Mouse (Mus musculus) heart, postnatal 4 days (tissue): ENCODE results near the gene Gas6. TPM values are rescaled to one million over a fixed set of nuclear protein-coding genes. Genes with fewer than 3 reads are reported as not detected.

Experiments
- DNase-seq: peaks from one replicate; pipeline ENCODE4 v3.0.0; 2021
- total RNA-seq, 2 experiments: library from RNA; stranded (reverse); gene quantifications; 2 replicates each; pipeline ENCODE4 v1.2.3; 2021

Gene Gas6
- total RNA-seq, 2 experiments from 2014 or later: 148 to 153 TPM

DNA sequence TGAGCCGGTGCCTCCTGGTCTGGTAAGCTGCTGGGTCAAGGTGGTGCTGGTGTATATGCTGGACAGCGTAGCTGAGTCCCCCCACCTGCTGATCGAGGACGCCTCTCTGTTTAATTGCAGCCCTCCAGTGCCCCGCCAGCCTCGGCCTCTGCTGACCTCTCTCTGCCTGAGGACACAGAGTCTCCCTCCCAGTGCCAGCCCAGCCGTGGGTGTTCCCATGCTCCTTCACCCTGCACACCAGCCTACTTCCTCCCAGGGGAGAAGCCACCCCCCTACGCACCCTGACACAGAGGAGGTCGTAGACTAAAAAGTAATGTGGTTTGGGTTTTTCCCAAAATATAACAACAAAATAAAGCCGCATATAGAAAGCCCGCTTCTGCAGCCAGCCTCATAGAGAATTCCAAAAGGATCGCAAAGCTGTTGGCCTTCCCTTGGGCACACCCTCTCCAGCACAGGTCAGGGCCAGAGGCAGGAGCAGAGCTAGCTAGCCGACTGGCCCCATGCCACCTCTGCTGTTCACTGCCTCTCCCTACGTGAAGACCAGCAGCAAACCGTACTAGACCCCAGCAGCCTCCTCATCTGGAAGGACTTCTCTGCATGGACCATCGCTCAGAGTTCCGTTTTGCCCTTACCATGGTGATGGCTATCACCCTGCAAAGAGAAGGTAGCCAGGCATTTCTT is 33.1 kb downstream of the Gas6 start:
- no peak for DNase-seq

DNA sequence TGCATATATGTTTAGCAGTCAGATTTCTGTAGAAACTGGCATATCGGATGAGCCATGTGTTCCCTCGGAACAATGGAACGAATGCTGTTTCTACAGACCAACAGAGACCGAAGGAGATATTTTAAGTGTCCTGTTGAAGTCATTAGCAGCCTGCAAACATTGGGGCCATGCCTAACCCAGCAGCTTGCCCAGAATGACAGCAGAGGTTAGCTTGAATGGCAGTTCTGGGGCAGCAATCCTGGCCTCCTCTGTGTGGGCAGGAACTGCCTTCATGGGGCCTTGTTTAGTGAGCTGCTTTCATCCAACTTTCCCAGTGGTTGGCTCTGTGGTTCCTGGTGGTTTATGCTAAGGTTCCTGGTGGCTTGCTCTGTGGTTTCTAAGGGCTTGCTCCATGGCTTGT is 34.9 kb downstream of the Gas6 start:
- no peak for DNase-seq

DNA sequence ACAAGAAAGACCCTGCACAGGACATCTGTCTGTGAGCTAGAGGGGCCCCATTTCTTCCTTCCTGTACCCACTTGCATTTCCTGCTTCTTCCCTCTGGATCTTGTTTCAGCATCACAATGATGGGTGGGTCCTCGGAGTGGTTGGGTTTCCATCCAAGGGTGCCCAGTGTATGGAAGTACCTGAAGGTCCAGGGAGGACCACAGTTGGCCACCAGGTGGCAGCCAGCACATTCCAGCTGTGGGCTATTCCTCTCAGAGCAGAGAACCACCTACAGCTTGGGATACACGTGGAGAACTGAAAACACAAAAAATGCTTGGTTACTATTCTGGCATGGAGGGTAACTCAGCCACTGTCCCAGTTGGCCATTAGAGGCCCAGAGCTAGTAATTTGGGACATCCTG is 39.0 kb downstream of the Gas6 start:
- DNase-seq: peak; percentile 81

DNA sequence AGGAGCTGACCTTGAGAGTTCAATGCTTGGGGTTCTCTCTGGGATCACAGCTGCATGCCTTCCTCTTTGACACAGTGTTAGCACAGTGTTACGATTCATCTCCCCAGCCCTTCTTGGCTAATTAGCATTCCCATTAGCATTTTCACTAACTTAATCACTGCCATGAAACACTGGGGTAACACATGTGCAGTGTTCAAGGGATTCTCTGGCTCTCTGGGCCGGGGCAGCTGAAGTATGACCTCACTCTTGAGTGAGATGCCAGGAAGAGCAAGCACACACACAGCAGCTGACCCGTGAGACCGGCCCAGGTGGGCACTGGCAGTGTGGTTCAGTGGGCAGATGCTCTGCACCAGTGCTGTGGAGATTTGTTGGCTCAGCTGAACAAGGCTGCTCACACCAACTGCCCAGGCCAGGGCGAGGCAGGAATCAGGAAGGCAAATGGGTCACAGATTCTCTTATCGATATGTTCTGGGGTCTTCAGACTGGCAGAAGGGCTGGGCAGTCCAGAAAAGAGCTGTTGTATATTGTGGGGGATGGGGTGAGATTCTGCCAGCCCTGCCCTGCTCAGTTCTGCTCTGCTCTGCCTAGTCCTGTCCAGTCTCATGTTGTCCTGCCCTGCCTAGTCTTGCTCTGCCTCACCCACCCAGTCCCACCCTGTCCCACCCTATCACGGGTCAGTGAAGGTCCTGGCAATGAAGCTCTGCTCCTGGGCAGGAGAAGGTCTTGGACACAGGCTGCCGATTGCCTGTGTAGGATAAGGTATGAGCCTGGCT is 39.8 kb downstream of the Gas6 start:
- DNase-seq: no peak

DNA sequence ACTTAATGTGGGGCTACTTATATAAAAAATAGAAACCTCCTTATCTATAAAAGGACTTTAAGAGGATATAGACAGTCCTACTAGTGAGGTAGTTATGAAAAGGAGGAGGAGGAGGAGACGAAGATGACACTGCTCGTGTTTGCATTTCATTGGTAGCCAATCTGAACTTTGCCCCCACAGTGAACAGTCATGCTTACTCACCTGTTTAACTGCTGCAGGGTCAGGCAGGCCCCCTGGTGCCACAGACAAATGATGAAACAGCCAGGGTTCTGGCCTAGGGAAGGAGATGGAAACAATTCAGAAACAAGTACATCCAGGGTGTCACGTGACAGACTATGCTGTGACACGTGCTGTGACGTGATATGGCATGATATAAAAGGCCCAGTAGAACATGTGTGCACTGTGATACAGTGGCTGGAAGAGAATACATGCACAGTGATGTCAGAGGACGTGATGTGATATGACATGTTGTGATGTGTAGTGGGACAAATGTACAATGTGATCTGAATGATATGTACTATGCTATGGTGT is 42.5 kb downstream of the Gas6 start:
- no peak for DNase-seq

DNA sequence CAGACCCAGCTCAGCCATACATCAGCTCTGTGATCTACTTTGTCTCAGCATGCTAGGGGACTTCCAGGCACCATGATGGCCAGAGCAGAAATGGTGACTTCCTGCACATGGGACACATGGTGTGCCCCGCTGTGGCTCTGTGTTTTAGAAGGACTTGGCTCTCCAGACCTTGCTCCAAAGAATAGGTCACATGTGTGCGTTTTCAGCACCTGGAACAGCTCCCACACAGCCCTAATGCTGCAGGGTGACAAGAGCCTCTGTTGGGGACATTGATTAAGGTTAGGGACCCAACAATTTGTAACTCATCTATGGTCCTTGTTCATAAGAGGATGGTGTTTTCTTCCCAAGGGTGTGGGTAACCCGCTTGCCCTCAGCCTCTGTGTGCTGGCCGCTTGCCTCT is 46.1 kb downstream of the Gas6 start:
- peak; percentile 72 for DNase-seq

DNA sequence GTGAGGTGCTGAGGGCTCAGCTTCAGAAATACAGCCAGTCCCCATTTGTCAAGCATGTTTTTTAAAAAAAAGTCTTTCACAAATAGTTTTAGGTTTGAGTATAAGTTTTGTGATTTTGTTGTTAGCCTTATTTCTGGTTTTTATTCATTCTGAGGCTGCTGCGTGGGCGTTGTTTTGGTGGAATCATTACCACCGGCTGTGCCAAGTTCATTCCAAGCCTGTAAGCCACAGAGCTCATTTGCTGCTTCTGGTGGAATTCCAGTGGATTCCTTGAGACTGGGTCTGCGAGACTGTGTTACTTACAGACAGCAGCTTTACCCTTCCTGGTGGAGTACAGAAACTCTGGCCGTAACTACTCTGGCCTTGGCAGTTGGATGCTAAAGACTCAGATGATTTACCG is 47.8 kb downstream of the Gas6 start:
- DNase-seq: no peak

DNA sequence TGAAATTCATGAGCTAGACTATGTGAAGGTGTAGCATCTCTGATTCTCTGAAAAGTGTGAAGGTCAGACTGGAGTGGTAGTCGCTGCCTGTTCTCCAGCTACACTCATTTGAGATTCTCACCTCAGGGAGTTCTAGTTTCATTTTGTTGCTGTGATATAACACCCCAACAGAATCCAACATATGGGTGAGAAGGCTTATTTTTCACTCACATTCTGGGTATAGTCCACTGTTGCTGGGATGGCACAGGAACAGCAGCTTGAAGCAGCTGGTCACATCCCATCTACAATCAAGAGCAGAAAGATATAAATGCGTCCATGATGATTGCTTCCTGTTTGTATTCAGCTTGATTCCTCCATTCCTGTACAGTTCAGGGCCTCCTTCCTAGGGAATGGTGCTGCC is 52.1 kb downstream of the Gas6 start:
- DNase-seq: no peak

DNA sequence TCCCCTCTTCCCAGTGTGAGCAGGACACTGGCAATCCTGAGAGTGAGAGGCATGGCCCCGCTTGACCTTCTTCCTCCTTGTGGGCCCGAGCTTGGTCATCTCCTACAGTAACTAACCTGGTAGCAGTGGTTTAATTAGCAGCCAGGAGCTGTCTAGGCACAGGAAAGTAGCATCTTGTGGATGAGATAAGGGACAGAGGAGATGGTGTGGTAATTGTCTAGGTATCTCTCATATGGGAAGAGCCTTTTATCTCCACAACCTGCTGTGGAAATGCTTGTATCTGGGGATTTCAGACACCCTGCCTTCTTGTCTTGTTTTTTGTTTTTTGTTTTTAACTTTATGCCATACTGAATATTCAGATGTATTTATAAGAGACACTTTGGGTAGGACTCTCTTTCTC is 56.8 kb downstream of the Gas6 start:
- no peak for DNase-seq

DNA sequence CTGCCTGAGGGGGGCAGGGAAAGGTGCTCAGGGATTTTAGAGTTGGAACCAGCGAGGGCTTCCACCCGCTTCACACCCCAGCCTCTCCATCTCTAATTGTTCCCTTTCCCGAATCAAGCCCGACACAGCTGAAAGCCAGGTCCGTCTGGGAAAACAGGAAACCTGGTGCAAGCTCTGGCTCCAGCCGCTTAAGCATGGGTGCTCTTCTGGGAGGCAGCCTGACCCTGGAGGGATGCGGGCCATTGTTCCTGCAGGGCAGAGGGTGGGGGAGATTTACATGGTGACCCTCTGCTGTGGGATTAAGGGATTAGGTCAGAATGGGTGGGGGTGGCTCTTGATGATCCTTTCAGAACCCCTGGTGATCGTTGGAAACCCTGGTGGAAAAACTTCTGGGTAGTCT is 58.2 kb downstream of the Gas6 start:
- DNase-seq: peak; percentile 36

DNA sequence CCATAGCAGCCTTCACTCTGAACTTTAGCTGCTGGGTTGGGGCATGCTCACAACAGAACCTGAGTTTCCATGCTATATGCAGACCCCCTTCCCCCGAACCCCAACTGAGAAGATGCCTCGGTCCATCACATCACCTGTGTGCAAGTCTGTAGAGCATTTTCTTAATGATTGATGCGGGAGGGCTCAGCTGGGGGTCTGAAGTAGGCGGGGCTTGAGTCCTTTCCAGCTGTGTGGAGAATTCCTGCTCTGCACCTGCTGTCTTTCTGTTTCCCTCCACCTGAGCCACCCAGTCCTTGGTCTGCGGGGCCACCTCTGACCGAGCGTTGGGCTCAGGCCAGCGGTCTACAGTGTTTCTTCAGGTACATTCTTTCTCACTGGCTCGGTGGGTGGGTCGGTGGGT is 59.4 kb downstream of the Gas6 start, which contains the start of gene Tmem255b:
Gene Tmem255b (plus strand): TSS at position 301 of the 400 bp plus-strand sequence.
- no peak for DNase-seq

DNA sequence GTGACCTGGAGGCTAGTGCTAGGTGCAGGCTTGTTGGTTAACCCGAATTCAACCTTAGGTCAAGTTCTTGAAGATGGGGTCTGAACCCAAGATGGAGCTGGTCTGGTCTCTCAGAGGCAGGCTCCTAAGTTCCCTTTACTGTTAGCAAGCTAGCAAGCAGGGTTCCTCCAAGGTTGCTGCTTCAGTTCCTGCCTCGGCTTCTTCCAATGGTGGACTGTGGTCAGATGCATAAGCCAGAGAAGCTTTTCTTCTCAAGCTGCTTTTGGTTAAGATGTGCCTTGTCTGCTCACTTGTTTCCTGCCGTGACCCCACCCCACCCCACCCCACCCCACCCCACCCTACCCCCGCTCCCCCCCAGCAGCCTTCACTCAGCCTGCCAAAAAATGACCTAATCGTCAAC is 61.2 kb downstream of the Gas6 start:
- DNase-seq: no peak

DNA sequence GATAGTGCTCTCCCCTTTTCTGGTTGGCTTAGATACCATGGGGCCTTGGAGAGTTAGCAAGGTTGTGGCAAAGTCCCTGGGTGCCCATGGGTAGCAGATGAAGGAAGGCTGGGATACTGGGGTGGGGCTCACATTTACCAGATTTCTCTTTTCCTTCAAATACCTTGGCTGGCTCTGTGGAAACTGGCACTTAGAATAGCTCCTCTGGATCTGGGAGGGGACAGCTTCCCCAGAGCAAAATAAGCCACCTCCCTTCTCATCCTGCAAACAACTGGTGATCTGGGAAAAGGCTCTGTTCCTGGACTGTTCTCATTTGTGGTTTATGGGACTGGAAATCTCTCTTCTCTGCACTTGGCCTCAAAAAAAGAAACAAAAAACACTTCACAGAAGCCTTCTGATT is 63.4 kb downstream of the Gas6 start:
- no peak for DNase-seq

DNA sequence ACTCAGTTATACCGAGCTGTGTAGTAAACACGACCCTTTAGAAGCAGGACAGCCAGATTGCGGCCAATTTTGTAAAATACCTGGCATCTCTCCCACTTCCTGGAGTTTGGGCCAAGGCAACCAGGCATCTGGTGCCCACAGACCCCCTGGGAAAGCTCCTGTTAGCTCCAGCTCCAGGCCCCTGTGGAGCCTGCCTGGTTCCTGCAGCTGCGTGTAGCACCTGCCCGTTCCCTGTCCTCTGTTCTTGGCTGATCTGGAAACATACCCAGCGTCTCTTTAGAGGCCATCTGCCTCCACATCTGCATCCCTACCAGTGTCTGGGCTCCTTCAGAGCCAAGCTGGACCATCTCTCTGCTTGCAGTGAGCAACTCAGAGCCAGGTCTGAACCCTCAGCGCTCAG is 63.9 kb downstream of the Gas6 start:
- DNase-seq: no peak

DNA sequence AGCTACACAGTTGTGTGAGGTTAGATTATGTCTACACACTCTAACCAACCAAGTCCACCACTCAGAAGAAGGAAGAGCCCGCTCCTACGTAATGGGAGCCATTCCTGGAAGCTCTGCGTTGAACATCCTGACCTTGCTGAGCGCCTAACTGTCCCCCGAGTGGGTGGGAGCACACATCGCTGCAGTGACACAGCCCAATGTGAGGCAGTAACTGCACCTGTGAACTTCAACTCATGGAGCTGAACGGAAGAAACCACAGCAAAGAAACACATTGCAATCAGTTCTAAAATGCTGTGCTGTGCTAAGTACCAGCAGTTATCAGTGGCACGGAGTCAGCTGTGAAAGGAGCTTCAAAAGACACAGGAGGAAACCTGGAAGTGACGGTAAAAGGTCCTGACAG is 66.1 kb downstream of the Gas6 start:
- DNase-seq: no peak

DNA sequence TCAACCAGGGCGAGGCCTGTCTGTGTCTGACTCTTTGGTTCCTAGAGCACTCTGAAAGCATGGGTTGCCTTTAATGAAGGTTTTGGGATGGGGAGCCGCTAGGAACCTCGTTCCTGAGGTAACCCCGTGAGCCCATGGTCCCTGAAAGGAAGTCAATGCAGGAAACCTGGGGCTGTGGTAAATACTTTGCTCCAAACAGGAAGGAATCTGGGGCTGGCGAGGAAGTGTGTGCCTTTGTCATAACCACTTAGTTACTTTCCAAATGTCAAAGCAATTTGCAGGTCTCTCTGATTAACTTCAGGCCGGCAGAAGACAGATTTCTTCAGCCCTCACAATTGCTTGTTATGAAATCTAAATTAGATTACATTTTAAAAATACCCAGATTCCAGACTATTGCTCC is 66.9 kb downstream of the Gas6 start:
- peak; percentile 21 for DNase-seq

DNA sequence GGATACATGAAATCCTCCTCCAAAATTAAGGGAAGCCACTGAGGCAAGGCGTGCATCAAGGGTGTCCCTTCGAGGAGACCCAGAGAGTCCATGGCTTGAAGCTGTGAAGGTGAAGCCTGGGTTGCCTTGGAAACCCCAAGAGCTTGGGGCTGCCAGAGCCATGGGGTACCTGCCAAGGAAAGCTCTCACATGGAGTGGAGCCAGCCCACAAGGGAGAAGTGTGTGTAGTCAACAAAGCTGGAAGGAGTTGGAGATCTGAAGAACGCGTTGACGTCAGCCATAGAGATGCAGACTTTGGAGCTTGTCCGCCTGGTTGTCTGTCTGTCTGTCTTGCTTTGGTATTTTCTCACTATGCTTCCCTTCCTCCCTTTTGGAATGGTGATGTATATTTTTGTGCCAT is 73.3 kb downstream of the Gas6 start:
- no peak for DNase-seq

DNA sequence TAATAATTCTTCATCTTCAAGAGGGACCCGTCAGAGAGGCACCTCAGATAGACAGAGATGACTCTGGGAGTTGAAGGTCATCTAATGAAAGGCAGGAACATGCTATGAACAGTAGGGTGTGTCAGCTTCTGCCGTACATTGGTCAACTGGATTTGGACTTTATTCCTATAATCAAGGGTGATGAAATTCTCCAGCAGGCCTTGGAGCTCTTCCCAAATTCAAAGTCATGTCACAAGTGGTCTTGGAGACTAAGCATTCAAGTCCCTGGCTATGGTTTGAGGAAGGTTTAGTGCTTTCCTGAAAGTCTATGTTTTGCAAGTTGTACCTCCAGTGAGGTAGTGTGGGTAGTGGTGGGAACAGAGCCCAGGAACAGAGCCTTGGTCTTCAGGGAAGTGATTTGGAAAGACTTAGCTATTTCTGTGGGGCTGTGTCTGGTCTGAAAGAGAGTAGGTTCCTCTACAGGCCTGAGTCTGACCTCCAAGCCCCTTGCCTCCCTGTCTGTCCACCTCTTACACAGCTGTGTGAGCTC is 75.1 kb downstream of the Gas6 start:
- no peak for DNase-seq

DNA sequence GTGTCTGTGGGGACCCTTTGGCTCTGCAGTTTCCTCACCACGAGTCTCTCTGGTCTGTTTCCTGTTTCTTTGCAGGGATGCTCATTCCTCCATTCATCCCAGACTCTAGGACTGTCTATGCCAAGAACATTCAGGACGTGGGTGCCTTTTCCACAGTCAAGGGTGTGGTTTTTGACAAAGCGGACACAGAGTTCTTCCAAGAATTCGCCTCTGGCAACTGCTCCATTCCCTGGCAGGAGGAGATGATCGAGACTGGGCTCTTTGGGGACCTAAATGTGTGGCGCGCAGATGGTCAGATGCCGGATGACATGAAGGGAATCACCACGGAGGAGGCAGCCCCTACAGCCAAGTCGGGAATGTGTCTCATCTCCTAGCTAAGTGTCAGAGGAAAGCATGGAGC is 78.4 kb downstream of the Gas6 start:
- DNase-seq: no peak
